20 mouse cellular contexts compared by ENCODE assay signal in the genomic region with DNA sequence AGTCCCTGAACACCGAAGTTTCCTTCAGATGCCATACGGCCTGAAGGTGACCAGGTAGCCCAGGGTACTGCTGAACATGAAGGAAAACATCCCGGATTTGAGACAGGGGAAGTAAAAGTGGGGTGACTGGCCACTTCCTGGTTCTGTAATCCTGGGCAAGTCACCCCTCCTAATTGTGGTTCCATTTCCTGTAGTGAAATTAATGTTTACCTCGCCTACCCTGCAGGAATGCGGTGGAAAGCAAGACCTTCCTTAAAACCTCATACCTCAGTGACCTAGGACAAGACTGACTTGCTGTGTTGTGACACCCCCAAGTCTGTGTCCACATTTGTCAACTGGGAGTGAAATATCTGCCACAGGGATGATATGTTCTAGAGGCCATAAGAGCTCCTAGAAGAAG. TPM values are rescaled to one million over a fixed set of nuclear protein-coding genes. Genes with fewer than 3 reads are reported as not detected.
A peak's percentile ranks its signal among the peaks of the same experiment; 100 is the strongest.
DNase-seq lines count a peak whose midpoint lies in the region; ATAC-seq and TF ChIP-seq lines count a peak whose summit lies in the region.
"Had no signal": no experiment of that assay in that cellular context is flagged by ENCODE, and none has a peak within 500 bp of the region (broad histone marks: within the 10 kb centered on the region; RNA-seq: fewer than 3 reads in every experiment).

No protein-coding gene starts in this region.

- peak overlapping the region; percentile 71 for H3K27ac ChIP-seq in kidney, adult 2 months (ENCODE audit: insufficient read depth, low read depth, low read length)
- 0 out of 2 replicates have a peak overlapping the region, but pooled peaks have one; percentile 9 for H3K27ac ChIP-seq in lung, postnatal 0 days (ENCODE audit: low read length)
- H3K27ac ChIP-seq in midbrain, embryonic 13.5 days, result no peak overlapping the region
- H3K27ac ChIP-seq: hindbrain, embryonic 14.5 days; layer of hippocampus, adult 2 months; liver, embryonic 15.5 days; neural tube, embryonic 12.5 days had no signal

- H3K9me3 ChIP-seq in lung, postnatal 0 days (ENCODE audit: low read length), result no peaks in the 10 kb centered on the region
- no peaks in the 10 kb centered on the region for H3K9me3 ChIP-seq in midbrain, embryonic 13.5 days
- H3K9me3 ChIP-seq: heart, embryonic 12.5 days; liver, embryonic 15.5 days; neural tube, embryonic 12.5 days had no signal

- 28% methylated on average over 5 of the region's 5 CpGs for WGBS in kidney, adult 2 months
- 48% methylated on average over 5 of the region's 5 CpGs for WGBS in lung, postnatal 0 days
- WGBS in midbrain, embryonic 13.5 days, result 86% methylated on average over 5 of the region's 5 CpGs

- no peak for TF ChIP-seq POLR2A in kidney, adult 2 months (IDR thresholded peaks at IDR 0.05; ENCODE audit: low read depth, low read length)

- peak; percentile 33 for DNase-seq in kidney, adult 2 months
- no peak for DNase-seq in kidney, adult 18-20 months
- no peak for DNase-seq in lung, postnatal 0 days (ENCODE audit: low spot score)
- DNase-seq in lung, postnatal 10 days, result no peak
- no peak for DNase-seq in spleen, adult 18-20 months
- DNase-seq: adrenal gland, adult 8-10 months; B cell, adult 2 months; cerebellum, postnatal 10 days; embryo, embryonic 11 days; heart, postnatal 14 days; lung, postnatal 14 days; thymus, postnatal 36 days had no signal

- 0 out of 2 replicates have a peak, but pooled peaks have one; percentile 43 for TF ChIP-seq EP300 in lung, postnatal 0 days (IDR thresholded peaks at IDR 0.05)

- no peak overlapping the region for H3K4me2 ChIP-seq in lung, postnatal 0 days (replicated peaks; ENCODE audit: low read depth, low read length)
- H3K4me2 ChIP-seq in midbrain, embryonic 13.5 days (replicated peaks), result no peak overlapping the region
- H3K4me2 ChIP-seq: heart, embryonic 12.5 days; hindbrain, embryonic 14.5 days; liver, embryonic 15.5 days; midbrain, embryonic 11.5 days; neural tube, embryonic 12.5 days had no signal

- H3K9ac ChIP-seq in lung, postnatal 0 days (replicated peaks; ENCODE audit: low read depth), result no peak overlapping the region
- no peak overlapping the region for H3K9ac ChIP-seq in midbrain, embryonic 13.5 days (replicated peaks)
- H3K9ac ChIP-seq: heart, embryonic 12.5 days; hindbrain, embryonic 14.5 days; liver, embryonic 15.5 days; neural tube, embryonic 12.5 days had no signal

- peaks cover 11% of the 10 kb centered on the region for H3K4me1 ChIP-seq in kidney, adult 2 months (ENCODE audit: control insufficient read depth, insufficient read depth, low read length)
- H3K4me1 ChIP-seq in lung, postnatal 0 days (ENCODE audit: insufficient read depth, low read depth, low read length), result 0 out of 2 replicates have a peak, but pooled peaks cover 4% of the 10 kb centered on the region
- H3K4me1 ChIP-seq in midbrain, embryonic 13.5 days (replicated peaks), result no peaks in the 10 kb centered on the region
- H3K4me1 ChIP-seq: neural tube, embryonic 12.5 days had no signal

- H3K4me3 ChIP-seq in kidney, adult 2 months (ENCODE audit: insufficient read depth, low read depth, low read length), result no peak overlapping the region
- no peak overlapping the region for H3K4me3 ChIP-seq in lung, postnatal 0 days (ENCODE audit: low read depth, low read length)
- H3K4me3 ChIP-seq in midbrain, embryonic 13.5 days (replicated peaks), result no peak overlapping the region
- H3K4me3 ChIP-seq: heart, embryonic 12.5 days; layer of hippocampus, adult 2 months; liver, embryonic 15.5 days; neural tube, embryonic 12.5 days had no signal

- ATAC-seq in lung, postnatal 0 days, result no peak
- ATAC-seq in hematopoietic stem cell, adult 5-6 weeks (replicated peaks in 1 of 2; ENCODE audit: insufficient read depth in 1 of 2, low FRiP score in 2 of 2, low TSS enrichment in 1 of 2, low read depth in 1 of 2, poor library complexity in 2 of 2, severe bottlenecking in 2 of 2), result peak; percentile 68 to 86
- ATAC-seq in midbrain, embryonic 13.5 days, result no peak

- no peak for TF ChIP-seq CTCF in kidney, adult 2 months (conservative IDR thresholded peaks at IDR 0.05; ENCODE audit: insufficient read depth, insufficient read length, low read depth, low read length)
- TF ChIP-seq CTCF in lung, postnatal 0 days (IDR thresholded peaks at IDR 0.05), result no peak

- no peaks in the 10 kb centered on the region for H3K36me3 ChIP-seq in kidney, adult 2 months (ENCODE audit: control insufficient read depth, insufficient read depth, low read length)
- H3K36me3 ChIP-seq in lung, postnatal 0 days (ENCODE audit: insufficient read depth, low read length), result no peaks in the 10 kb centered on the region
- H3K36me3 ChIP-seq in midbrain, embryonic 13.5 days, result no peaks in the 10 kb centered on the region
- H3K36me3 ChIP-seq: heart, embryonic 12.5 days; liver, embryonic 15.5 days; neural tube, embryonic 12.5 days had no signal

- no peaks in the 10 kb centered on the region for H3K27me3 ChIP-seq in kidney, adult 2 months (replicated peaks; ENCODE audit: control insufficient read depth, insufficient read depth, low read length)
- H3K27me3 ChIP-seq in lung, postnatal 0 days (replicated peaks; ENCODE audit: insufficient read depth, low read length), result no peaks in the 10 kb centered on the region
- no peaks in the 10 kb centered on the region for H3K27me3 ChIP-seq in midbrain, embryonic 13.5 days
- H3K27me3 ChIP-seq: heart, embryonic 12.5 days; neural tube, embryonic 12.5 days had no signal

RNA-seq across cellular contexts. Expression of a gene that starts 22.8 kb away (rescaled TPM):
- 10.7 and 12.7 TPM in 2 replicates for polyA plus RNA-seq in kidney, adult 2 months (2012; rRNA removed)
- polyA plus RNA-seq in lung, postnatal 0 days (2015; fragmentation: Nextera tagmentation; extraction: Ambion mirVana), result 47.7 and 54.2 TPM in 2 replicates
- 65.7 and 103 TPM in 2 replicates for total RNA-seq in hematopoietic stem cell, adult 5-6 weeks (2017)
- polyA plus RNA-seq in midbrain, embryonic 13.5 days (2015; fragmentation: Nextera tagmentation; extraction: Ambion mirVana), result 44.8 and 47.6 TPM in 2 replicates

RNA-seq across cellular contexts. Expression of a gene that starts 37.3 kb away (rescaled TPM):
- polyA plus RNA-seq in kidney, adult 2 months (2012; rRNA removed), result 11.1 and 13.8 TPM in 2 replicates
- polyA plus RNA-seq in lung, postnatal 0 days (2015; fragmentation: Nextera tagmentation; extraction: Ambion mirVana), result 43.5 and 49.0 TPM in 2 replicates
- total RNA-seq in hematopoietic stem cell, adult 5-6 weeks (2017), result 24.9 and 25.1 TPM in 2 replicates
- 1.8 and 2.1 TPM in 2 replicates for polyA plus RNA-seq in midbrain, embryonic 13.5 days (2015; fragmentation: Nextera tagmentation; extraction: Ambion mirVana)

Comparison
In these comparisons a context has a peak if more than half of its experiments do, and no peak if none do; other contexts are left out.
1. ATAC-seq: peak in hematopoietic stem cell, adult 5-6 weeks (2 of 2); none in lung, postnatal 0 days (single experiment) and midbrain, embryonic 13.5 days (single experiment).